Mouse (Mus musculus) kidney, postnatal 10 days (tissue): ENCODE results near the gene G430095P16Rik.

Source experiments
- DNase-seq: peaks from one replicate; pipeline ENCODE4 v3.0.0; 2021; ENCODE audit warnings: mixed read lengths

The G430095P16Rik gene

GRCm38 (mm10) chr8:84703466-84704249, 19.1 kb upstream of the G430095P16Rik start:
- peak; percentile 45 for DNase-seq

GRCm38 (mm10) chr8:84704356-84704755, 18.5 kb upstream of the G430095P16Rik start:
- peak; percentile 92 for DNase-seq

- peak; percentile 61 for DNase-seq
These were observed 17.7 kb upstream of the G430095P16Rik start for GRCm38 (mm10) chr8:84704867-84705831.

- no peak for DNase-seq
These were observed 16.8 kb upstream of the G430095P16Rik start for GRCm38 (mm10) chr8:84705960-84706359.

- peak; percentile 65 for DNase-seq
These were observed 16.1 kb upstream of the G430095P16Rik start for GRCm38 (mm10) chr8:84706610-84707266.

- peak; percentile 66 for DNase-seq
These were observed 15.4 kb upstream of the G430095P16Rik start for GRCm38 (mm10) chr8:84707267-84707883.

- no peak for DNase-seq
These were observed 14.7 kb upstream of the G430095P16Rik start for GRCm38 (mm10) chr8:84708071-84708541.

- peak; percentile 92 for DNase-seq
These were observed 13.9 kb upstream of the G430095P16Rik start for GRCm38 (mm10) chr8:84708774-84709475.

- DNase-seq = no peak
These were observed 12.9 kb upstream of the G430095P16Rik start for GRCm38 (mm10) chr8:84709931-84710330.

- DNase-seq = no peak
These were observed 11.5 kb upstream of the G430095P16Rik start for GRCm38 (mm10) chr8:84711312-84711711.

- DNase-seq = peak; percentile 77
These were observed 10.7 kb upstream of the G430095P16Rik start for GRCm38 (mm10) chr8:84711933-84712758.

- no peak for DNase-seq
These were observed 10.1 kb upstream of the G430095P16Rik start for GRCm38 (mm10) chr8:84712759-84713120.

- DNase-seq = no peak
These were observed 9.4 kb upstream of the G430095P16Rik start for GRCm38 (mm10) chr8:84713381-84713780.

- DNase-seq = no peak
These were observed 8.6 kb upstream of the G430095P16Rik start for GRCm38 (mm10) chr8:84714161-84714560.

- no peak for DNase-seq
These were observed 6.8 kb upstream of the G430095P16Rik start for GRCm38 (mm10) chr8:84715893-84716468.

- DNase-seq = no peak
These were observed 6.0 kb upstream of the G430095P16Rik start for GRCm38 (mm10) chr8:84716790-84717189.

- no peak for DNase-seq
These were observed 4.3 kb upstream of the G430095P16Rik start for GRCm38 (mm10) chr8:84718476-84718875.

- DNase-seq = no peak
These were observed 3.7 kb upstream of the G430095P16Rik start for GRCm38 (mm10) chr8:84718959-84719690.

GRCm38 (mm10) chr8:84722530-84722849, 317 bp upstream of the G430095P16Rik start:
- DNase-seq = no peak

- peak; percentile 75 for DNase-seq
These were observed 729 bp downstream of the G430095P16Rik start for GRCm38 (mm10) chr8:84723571-84723900.
